Mouse (Mus musculus) spleen, adult 2 months (tissue): ENCODE data around the gene Grik4. TPM values are rescaled to one million over a fixed set of nuclear protein-coding genes. Genes with fewer than 3 reads are reported as not detected.

Source experiments
- DNase-seq, 2 experiments: peaks; one replicate each; pipeline versions ENCODE4 v3.0.0 to v3.0.0-alpha.2; 2012 to 2021; ENCODE audit warnings: low spot score in 2 of 2, low read depth in 1 of 2
- H3K27ac ChIP-seq: fragments of 200-500 bp; 2 replicates; pipeline ENCODE4 v1.5.1; 2012; ENCODE audit warnings: low read length, inconsistent platforms; ENCODE audit not compliant: insufficient read depth
- H3K27me3 ChIP-seq: fragments of 200-500 bp; 2 replicates; pipeline ENCODE4 v1.6.1; 2012; ENCODE audit warnings: mild to moderate bottlenecking, moderate library complexity, low read length, inconsistent platforms; ENCODE audit not compliant: control insufficient read depth, insufficient read depth
- H3K36me3 ChIP-seq: fragments of 200-500 bp; 2 replicates; pipeline ENCODE4 v1.6.1; 2012; ENCODE audit warnings: mild to moderate bottlenecking, low read length, inconsistent platforms; ENCODE audit not compliant: control insufficient read depth, insufficient read depth
- H3K4me1 ChIP-seq: fragments of 200-500 bp; 2 replicates; pipeline ENCODE4 v1.6.1; 2011; ENCODE audit warnings: inconsistent platforms; ENCODE audit not compliant: control insufficient read depth, insufficient read depth, insufficient read length
- H3K4me3 ChIP-seq: fragments of 200-500 bp; 2 replicates; pipeline ENCODE4 v1.5.1; 2011; ENCODE audit warnings: mild to moderate bottlenecking, inconsistent platforms; ENCODE audit not compliant: insufficient read depth, insufficient read length; ENCODE audit errors: extremely low read depth
- CTCF ChIP-seq: fragments of 200-500 bp; IDR thresholded peaks from 2 replicates; pipeline ENCODE4 v1.5.1; 2011; ENCODE audit warnings: mild to moderate bottlenecking, inconsistent platforms; ENCODE audit not compliant: insufficient read depth, insufficient read length, insufficient replicate concordance; ENCODE audit errors: extremely low read depth
- POLR2A ChIP-seq: fragments of 200-500 bp; IDR thresholded peaks from 2 replicates; pipeline ENCODE4 v1.6.1; 2011; ENCODE audit warnings: low read depth, low read length, inconsistent platforms
- WGBS: fragments of 180-500 bp; shearing (Covaris S2); methylation state at CpG from one replicate; pipeline ENCODE4 v1.1.7; 2018; 5-methylcytosine and 5-hydroxymethylcytosine counted together
- polyA plus RNA-seq: library from polyadenylated mRNA; depleted of rRNA; stranded (reverse); fragments of >200 nt; gene quantifications from 2 replicates; pipeline ENCODE4 v1.2.3, GENCODE M21; 2012

Grik4 gene
- polyA plus RNA-seq, 1 experiment = 0.19 TPM

GRCm38 (mm10) chr9:42701729-42702128, 242.6 kb downstream of the Grik4 start:
- Histone ChIP-seq H3K4me3 (no peak overlapping the region), H3K36me3 (no peaks in the 10 kb centered on the region), H3K4me1 (no peaks in the 10 kb centered on the region), H3K27me3 (no peaks in the 10 kb centered on the region), H3K27ac (no peak overlapping the region)
- TF ChIP-seq CTCF (no peak), POLR2A (no peak)
- WGBS = 81% methylated on average over 5 of the region's 5 CpGs
- DNase-seq = no peak

GRCm38 (mm10) chr9:42693024-42693423, 251.3 kb downstream of the Grik4 start:
- no peak overlapping the region for H3K4me3 ChIP-seq
- 87% methylated on average over 8 of the region's 8 CpGs for WGBS
- no peaks in the 10 kb centered on the region for H3K4me1 ChIP-seq
- H3K27me3 ChIP-seq = no peaks in the 10 kb centered on the region
- no peaks in the 10 kb centered on the region for H3K36me3 ChIP-seq
- H3K27ac ChIP-seq = no peak overlapping the region
- TF ChIP-seq CTCF = no peak
- no peak for TF ChIP-seq POLR2A
- DNase-seq = no peak

- TF ChIP-seq CTCF (peak; percentile 74; the same call in 1 of the 2 replicates), POLR2A (no peak)
- Histone ChIP-seq H3K4me3 (no peak overlapping the region), H3K27ac (no peak overlapping the region), H3K27me3 (no peaks in the 10 kb centered on the region), H3K4me1 (no peaks in the 10 kb centered on the region), H3K36me3 (no peaks in the 10 kb centered on the region)
- 36% methylated on average over 4 of the region's 4 CpGs for WGBS
- DNase-seq = peak in 1 of 2 experiments; percentile 31
Measured at GRCm38 (mm10) chr9:42688143-42688542, 256.1 kb downstream of the Grik4 start.

GRCm38 (mm10) chr9:42686104-42686503, 258.2 kb downstream of the Grik4 start:
- Histone ChIP-seq H3K27me3 (no peaks in the 10 kb centered on the region), H3K27ac (no peak overlapping the region), H3K36me3 (no peaks in the 10 kb centered on the region), H3K4me3 (no peak overlapping the region), H3K4me1 (no peaks in the 10 kb centered on the region)
- TF ChIP-seq CTCF (no peak), POLR2A (no peak)
- WGBS = 76% methylated on average over 5 of the region's 5 CpGs
- no peak for DNase-seq

- DNase-seq = no peak
- WGBS = 17% methylated on average over 5 of the region's 5 CpGs
- TF ChIP-seq CTCF = no peak
- no peak for TF ChIP-seq POLR2A
- H3K27me3 ChIP-seq = no peaks in the 10 kb centered on the region
- H3K27ac ChIP-seq = no peak overlapping the region
- H3K4me3 ChIP-seq = no peak overlapping the region
- H3K4me1 ChIP-seq = 0 out of 2 replicates have a peak, but pooled peaks cover 3% of the 10 kb centered on the region
- no peaks in the 10 kb centered on the region for H3K36me3 ChIP-seq
Measured at GRCm38 (mm10) chr9:42674017-42674412, 270.3 kb downstream of the Grik4 start.

GRCm38 (mm10) chr9:42673385-42674016, 270.8 kb downstream of the Grik4 start:
- Histone ChIP-seq H3K4me1 (0 out of 2 replicates have a peak, but pooled peaks cover 3% of the 10 kb centered on the region), H3K27ac (no peak overlapping the region), H3K4me3 (no peak overlapping the region), H3K27me3 (no peaks in the 10 kb centered on the region), H3K36me3 (no peaks in the 10 kb centered on the region)
- 13% methylated on average over 12 of the region's 12 CpGs for WGBS
- TF ChIP-seq CTCF (no peak), POLR2A (no peak)
- peak in 1 of 2 experiments; percentile 7 for DNase-seq

- Histone ChIP-seq H3K27me3 (no peaks in the 10 kb centered on the region), H3K4me3 (no peak overlapping the region), H3K36me3 (no peaks in the 10 kb centered on the region), H3K4me1 (0 out of 2 replicates have a peak, but pooled peaks cover 3% of the 10 kb centered on the region), H3K27ac (no peak overlapping the region)
- TF ChIP-seq POLR2A = no peak
- no peak for TF ChIP-seq CTCF
- 58% methylated on average over 8 of the region's 8 CpGs for WGBS
- no peak for DNase-seq
Measured at GRCm38 (mm10) chr9:42672982-42673381, 271.3 kb downstream of the Grik4 start.
